Mouse (Mus musculus) left cerebral cortex, adult 6 months (tissue): ENCODE measurements around the gene Gstm3. TPM values are rescaled to one million over a fixed set of nuclear protein-coding genes. Genes with fewer than 3 reads are reported as not detected.

Experiments used
- long read RNA-seq, 2 experiments: library from polyadenylated mRNA; unstranded; transcript quantifications; one replicate each; pipeline ENCODE4 v2.0.0; 2019 to 2020
- polyA plus RNA-seq: library from polyadenylated mRNA; unstranded; fragments of <200 nt; fragmentation: Nextera tagmentation; gene quantifications from 2 replicates; pipeline ENCODE4 v1.2.3, GENCODE M21; 2021

Gene Gstm3
- polyA plus RNA-seq = not detected in 2 replicates
- long read RNA-seq, experiment 1 = 0 reads
- long read RNA-seq, experiment 2 = 0 reads

GRCm38 (mm10) chr3:107968724-107969395 lies at the start of gene Gstm3:
Gstm3 (minus strand) TSS chr3:107969283.

GRCm38 (mm10) chr3:108017473-108018189 lies 48.5 kb upstream of the Gstm3 start, which contains the start of gene Gstm1:
Gstm1 (minus strand) TSS chr3:108017973.

GRCm38 (mm10) chr3:107986041-107986562 lies 17.0 kb upstream of the Gstm3 start, which contains the start of gene Gstm2:
Gstm2 (minus strand) TSS chr3:107986453.

GRCm38 (mm10) chr3:107943239-107943990 lies 25.7 kb downstream of the Gstm3 start, which contains the start of gene Gstm6:
Gstm6 (minus strand) TSS chr3:107943749.

GRCm38 (mm10) chr3:107931670-107932069 lies 37.4 kb downstream of the Gstm3 start, which contains the start of gene Gstm7:
Gstm7 (minus strand) TSS chr3:107931817.

Other genes with a start within 250 kb of the Gstm3 start
- gene Csf1, start 208.8 kb downstream of the Gstm3 start, polyA plus RNA-seq = 2.2 and 3.8 TPM in 2 replicates
- gene Eps8l3, start 92.1 kb downstream of the Gstm3 start, polyA plus RNA-seq = not detected in 2 replicates
- gene Gstm5, start 73.5 kb downstream of the Gstm3 start, polyA plus RNA-seq = 302 and 421 TPM in 2 replicates
- gene Gstm7, start 37.5 kb downstream of the Gstm3 start, polyA plus RNA-seq = 32.2 and 40.5 TPM in 2 replicates
- gene Gstm6, start 25.5 kb downstream of the Gstm3 start, polyA plus RNA-seq = 6.7 and 7.0 TPM in 2 replicates
- 4.3 and 5.4 TPM in 2 replicates for gene Gstm2, start 17.2 kb upstream of the Gstm3 start, polyA plus RNA-seq
- 444 and 459 TPM in 2 replicates for gene Gstm1, start 48.7 kb upstream of the Gstm3 start, polyA plus RNA-seq
- 17.6 and 19.8 TPM in 2 replicates for gene Gstm4, start 75.6 kb upstream of the Gstm3 start, polyA plus RNA-seq
- gene Ampd2, start 117.4 kb upstream of the Gstm3 start, polyA plus RNA-seq = 19.0 and 24.4 TPM in 2 replicates
- 0.16 TPM in 1 of 2 replicates, not detected in the other for gene Gnat2, start 123.5 kb upstream of the Gstm3 start, polyA plus RNA-seq
- 15.2 and 20.7 TPM in 2 replicates for gene Gnai3, start 176.9 kb upstream of the Gstm3 start, polyA plus RNA-seq
- gene Gpr61, start 185.6 kb upstream of the Gstm3 start, polyA plus RNA-seq = 4.2 and 6.9 TPM in 2 replicates
- gene Amigo1, start 217.1 kb upstream of the Gstm3 start, polyA plus RNA-seq = 7.0 and 28.0 TPM in 2 replicates
- 5.7 TPM in 2 replicates for gene Cyb561d1, start 231.9 kb upstream of the Gstm3 start, polyA plus RNA-seq
- 4.3 and 6.9 TPM in 2 replicates for gene Atxn7l2, start 241.7 kb upstream of the Gstm3 start, polyA plus RNA-seq